Mouse (Mus musculus): ENCODE data around the gene Fam189a1.

Fam189a1 gene

GRCm38 (mm10) chr7:64716286-64716685, 440.1 kb downstream of the Fam189a1 start:
- no peak for DNase-seq

GRCm38 (mm10) chr7:64709520-64710262, 446.7 kb downstream of the Fam189a1 start:
- DNase-seq, result peak; percentile 71 to 73

DNA sequence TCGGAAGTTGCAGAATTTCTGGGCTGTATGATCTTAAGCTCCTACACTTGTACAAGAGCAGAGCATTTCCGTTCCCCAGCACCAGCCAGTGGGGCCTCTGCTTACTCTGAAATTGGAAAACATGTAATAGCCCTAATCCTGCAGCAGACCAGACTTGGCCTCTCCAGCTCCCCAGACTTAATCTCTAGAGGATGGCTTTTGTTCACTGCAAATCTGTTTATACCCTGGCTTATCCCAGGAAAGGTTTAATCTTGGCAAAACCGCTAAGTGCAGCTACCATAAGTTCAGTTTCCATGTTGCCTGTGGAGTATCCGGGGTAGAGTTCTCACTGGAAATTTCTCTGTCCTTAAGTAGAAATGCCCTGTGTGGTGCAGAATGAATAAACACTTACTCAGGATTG, 448.2 kb downstream of the Fam189a1 start:
- no peak for DNase-seq

All from cerebellum, postnatal 10 days (tissue).